Mouse (Mus musculus) megakaryocyte progenitor cell, adult 5-6 weeks (primary cell): ENCODE measurements around the gene Btf3. TPM values are rescaled to one million over a fixed set of nuclear protein-coding genes. Genes with fewer than 3 reads are reported as not detected.

Source experiments
- ATAC-seq: replicated peaks from 2 replicates; pipeline ENCODE4 v1.8.0; 2016; ENCODE audit warnings: mild to moderate bottlenecking, moderate TSS enrichment, inconsistent platforms; ENCODE audit not compliant: poor library complexity
- total RNA-seq, 2 experiments: library from RNA; stranded (forward) in 1 of 2; stranded (reverse) in 1 of 2; fragments of 157-497, 149-512 nt in 1 of 2; fragments of 200-1000 nt in 1 of 2; gene quantifications; 2 replicates each; pipeline versions ENCODE4 v1.2.3 to v1.2.4; 2015 to 2017

Btf3 gene
- total RNA-seq (2015) (1,345 and 1,405 TPM in 2 replicates), total RNA-seq (2017) (2,105 and 2,157 TPM in 2 replicates)

DNA sequence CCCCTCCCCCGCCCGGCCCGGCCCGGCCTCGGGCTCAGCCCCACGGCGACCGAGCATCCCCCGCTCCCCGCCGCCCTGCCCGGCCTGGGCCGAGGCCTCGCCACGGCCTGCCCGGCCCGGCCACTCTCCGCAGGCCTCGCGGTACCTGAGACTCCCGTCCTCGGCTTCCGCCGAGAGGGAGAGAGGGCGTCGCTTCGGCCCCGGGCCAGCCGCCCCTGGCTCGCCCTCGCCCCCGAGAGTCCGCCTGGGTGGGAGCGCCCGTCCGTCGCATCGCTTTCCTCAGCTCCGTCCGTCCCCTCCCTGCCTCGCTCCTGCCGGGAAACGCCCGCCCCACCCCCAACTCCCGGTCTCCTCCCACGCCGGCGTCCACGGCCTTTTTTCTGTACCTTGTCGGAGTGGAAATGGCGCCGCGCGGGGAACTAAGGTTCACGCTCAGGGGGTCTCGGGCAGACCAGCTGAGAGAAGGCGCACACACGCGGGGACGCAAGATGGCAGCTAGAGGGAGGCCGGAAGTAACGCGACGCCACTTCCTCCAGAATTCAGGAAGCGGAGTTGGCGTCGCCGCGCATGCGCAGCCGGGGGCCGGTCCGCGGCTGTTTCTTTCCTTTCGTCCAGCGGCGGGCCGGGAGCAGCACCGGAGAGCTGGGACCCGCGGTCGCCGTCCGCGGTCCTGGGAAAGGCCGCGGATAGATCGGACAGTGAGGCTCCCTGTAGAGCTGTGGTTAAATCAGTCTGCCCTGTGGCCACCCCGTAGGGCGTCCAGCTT lies at the start of gene Btf3:
Gene Btf3 (minus strand): TSS at position 527 of the 766 bp plus-strand sequence.
- ATAC-seq = peak; percentile 92

GRCm38 (mm10) chr13:98365766-98366421 lies 49.1 kb upstream of the Btf3 start:
- peak; percentile 20; the same call in 1 of the 2 replicates for ATAC-seq

GRCm38 (mm10) chr13:98365081-98365480 lies 48.3 kb upstream of the Btf3 start:
- ATAC-seq = no peak

GRCm38 (mm10) chr13:98363046-98363445 lies 46.2 kb upstream of the Btf3 start:
- ATAC-seq = no peak

DNA sequence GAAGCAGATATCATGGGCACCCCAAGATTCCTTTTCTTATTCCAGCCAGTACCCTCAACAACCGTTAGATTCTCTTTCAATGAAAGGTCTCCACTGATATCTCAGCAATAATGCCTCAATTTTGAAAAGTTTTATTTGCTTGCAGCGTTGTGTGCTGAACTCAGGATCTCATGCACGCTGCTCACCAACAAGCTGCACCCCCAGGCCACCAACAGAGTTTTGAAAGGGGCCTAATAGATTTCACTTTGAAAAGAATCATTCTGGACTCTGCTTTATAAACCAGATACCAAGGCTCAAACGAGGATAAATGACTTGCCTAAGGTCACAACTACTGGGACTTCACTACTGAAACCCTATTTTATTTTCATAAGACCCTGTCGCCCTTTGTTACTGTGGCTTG lies 44.4 kb upstream of the Btf3 start:
- no peak for ATAC-seq

DNA sequence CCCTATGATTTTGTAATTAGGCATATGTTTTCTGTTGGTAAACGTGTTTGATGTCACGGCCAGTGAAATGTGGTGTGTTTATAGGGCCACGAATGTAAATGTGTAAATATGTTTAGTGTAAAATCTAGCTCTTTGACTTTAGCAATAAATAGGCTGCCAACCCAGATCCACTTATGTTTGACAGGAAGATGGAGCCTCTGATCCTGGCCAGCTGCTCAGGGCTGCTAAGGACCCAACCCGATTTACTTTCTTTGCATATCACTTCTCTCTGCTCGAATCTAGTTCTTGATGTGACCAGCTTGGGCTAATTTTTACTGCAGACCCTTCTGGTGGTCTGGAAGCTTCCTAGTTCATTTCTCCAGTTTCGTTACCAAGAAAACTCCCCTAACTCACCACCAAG lies 43.6 kb upstream of the Btf3 start:
- no peak for ATAC-seq

GRCm38 (mm10) chr13:98359337-98359736 lies 42.5 kb upstream of the Btf3 start:
- no peak for ATAC-seq

DNA sequence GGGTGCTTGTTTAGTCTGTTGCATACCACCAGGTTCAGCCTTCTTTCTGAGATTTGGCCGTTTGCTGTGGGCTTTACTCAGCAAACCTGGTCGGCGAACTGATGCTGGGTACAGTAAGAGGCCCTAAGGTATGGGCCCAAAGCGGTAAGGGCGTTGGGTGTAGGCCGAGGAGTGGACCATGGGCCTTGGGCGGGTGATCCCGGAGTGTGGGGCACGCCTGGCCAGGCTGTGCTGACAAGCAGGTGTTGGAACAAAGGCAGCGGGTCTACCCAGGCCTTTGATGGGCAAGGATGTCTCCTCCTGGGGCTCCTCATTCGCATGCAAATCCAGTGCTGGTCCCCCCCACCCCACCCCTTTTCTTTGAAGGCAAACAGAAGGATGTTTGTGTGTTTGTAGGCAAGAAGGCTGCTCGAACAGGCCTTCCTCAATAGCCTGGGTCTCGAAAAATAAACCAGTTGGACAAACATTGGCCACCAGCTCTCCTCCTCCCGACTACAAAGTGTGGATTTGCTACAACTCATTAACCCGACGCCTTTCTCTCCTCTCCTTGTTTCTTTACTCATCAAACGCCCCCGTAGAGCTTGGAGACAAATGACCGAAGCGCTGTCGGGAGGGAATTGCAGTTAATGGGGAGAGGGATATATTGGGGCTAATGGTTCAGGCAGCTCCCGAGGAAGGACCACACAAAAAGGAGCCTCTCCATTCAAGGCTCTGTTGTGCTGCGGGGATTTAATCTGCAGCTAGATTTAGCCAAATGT lies 41.8 kb upstream of the Btf3 start:
- no peak for ATAC-seq

DNA sequence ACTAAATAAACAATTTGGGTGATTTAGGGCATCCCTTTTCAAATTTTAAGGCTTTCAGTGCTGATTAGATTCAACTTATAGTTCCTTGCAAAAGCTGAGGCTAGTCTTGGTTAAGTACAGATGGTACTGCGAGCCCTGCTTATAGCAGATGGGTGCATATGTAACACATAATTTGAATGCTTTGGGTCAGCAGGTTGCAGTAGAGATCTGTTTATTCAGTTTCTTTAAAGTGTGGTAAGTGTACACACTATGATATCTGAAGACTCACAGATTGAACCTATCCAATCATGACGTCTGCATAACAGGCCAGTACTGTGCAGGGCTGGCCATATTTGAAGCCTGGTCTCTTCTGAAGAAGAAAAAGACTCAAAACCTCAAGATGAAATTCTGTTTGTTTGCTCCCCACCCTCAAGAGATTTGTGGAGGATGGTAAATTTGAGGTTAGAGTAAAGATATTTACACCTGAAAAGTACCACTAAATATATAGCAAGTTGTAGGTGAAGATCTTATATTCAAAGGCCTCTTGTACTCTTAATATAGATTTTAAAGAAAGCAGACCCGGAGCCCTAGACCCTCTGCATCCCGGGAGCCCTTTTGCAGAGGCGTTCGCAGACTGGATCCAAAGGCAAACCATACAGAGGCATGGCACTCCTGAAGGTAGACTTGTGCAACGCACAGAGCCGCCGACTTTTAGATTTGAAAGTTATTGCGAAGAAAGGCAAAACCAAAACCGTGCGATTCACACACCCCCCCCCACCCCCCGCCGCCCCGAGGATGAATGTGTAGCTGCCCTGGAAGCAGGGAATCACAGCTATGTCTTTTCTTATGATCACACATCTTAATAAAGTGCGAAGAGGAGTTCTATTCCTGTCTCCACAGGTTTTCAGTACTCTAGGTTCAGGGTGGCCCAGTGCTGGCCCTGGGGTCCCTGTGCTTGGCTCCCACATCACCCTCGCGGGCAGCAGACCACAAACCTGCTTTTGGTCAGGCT lies 40.9 kb upstream of the Btf3 start:
- no peak for ATAC-seq

DNA sequence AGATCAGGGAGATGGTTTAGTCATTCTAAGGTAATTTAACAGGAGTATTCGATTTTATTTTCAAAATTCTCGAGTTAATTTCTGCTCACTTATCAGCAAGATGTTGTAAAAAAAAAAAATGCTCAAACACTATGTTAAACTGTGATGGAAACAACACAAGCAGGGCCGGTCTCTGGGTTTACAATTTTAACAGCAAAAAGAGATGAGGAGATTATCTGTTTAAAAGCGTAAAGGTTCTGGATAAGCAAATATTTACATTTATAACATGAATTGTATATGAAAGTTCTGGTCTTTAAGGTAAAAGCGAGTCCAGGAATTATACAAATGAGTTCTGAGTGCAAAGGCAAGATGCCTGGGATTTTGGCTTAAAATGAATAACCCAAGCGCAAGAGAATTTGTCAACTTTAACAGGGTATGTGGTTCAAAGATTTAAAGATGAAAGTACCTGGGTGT lies 40.2 kb upstream of the Btf3 start:
- no peak for ATAC-seq

GRCm38 (mm10) chr13:98356176-98356972 lies 39.6 kb upstream of the Btf3 start:
- ATAC-seq = no peak

DNA sequence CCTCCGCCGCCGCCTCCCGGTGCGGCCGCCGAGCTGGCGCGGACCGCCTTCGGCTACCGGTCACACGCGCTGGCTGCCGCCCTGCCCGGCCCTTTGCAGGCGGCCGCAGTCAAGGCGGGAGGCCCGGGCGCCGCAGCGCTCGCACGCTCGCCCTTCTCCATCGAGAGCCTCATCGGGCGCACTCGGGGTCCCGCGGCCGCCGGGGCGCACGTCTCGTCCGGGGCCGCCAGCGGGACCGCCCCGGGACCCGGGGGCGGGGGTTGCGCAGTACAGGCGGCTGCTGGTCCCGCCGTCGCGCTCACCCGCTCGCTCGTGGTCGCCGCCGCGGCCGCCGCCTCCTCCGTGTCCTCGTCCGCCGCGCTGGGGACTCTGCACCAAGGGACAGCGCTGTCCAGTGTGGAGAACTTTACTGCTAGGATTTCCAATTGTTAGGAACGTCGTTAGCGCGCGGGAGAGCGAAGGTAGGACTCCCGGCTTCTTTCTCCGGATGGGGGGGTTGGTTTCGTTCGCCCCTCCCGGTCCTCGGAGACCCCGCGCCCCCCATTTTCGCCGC lies 38.8 kb upstream of the Btf3 start:
- ATAC-seq = no peak

DNA sequence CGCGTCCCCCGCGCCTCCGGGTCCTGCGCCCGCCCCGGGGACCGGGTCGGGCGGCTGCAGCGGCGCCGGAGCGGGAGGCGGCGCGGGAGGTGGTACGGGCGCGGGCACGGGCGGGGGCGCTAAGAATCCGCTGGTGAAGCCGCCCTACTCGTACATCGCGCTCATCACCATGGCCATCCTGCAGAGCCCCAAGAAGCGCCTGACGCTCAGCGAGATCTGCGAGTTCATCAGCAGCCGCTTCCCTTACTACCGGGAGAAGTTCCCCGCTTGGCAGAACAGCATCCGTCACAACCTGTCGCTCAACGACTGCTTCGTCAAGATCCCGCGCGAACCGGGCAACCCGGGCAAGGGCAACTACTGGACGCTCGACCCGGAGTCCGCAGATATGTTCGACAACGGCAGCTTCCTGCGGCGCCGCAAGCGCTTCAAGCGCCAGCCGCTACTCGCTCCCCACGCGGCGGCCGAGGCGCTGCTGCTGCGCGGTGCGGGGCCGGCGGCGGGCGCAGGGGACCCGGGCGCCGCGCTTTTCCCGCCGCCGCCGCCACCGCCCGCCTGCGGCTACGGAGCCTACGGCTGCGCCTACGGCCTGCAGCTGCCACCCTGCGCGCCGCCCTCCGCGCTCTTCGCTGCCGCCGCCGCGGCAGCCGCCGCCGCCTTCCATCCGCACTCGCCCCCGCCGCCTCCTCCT lies 38.2 kb upstream of the Btf3 start:
- no peak for ATAC-seq

GRCm38 (mm10) chr13:98354090-98354801 lies 37.4 kb upstream of the Btf3 start, which contains the start of gene Foxd1:
Gene Foxd1, plus strand, starts transcription at chr13:98354242.
- peak; percentile 77 for ATAC-seq

DNA sequence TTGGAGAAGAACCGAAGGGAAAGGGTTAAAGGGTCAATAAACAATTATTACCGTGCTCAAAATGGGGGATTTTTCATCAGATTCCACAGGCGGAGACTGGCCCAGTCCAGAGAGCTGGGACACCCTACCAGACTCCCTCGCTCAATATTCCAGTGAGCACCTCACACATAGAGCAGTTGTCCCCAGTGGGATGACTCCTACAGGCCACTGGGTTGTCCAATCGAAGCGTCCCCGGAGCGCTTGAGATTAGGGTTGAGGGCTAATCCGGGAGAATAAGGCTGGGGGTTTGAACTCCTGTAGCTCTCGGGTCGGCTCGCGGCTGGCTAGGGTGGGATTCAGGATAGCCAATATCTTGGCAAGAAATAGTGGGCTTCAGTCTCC lies 36.9 kb upstream of the Btf3 start:
- no peak for ATAC-seq

DNA sequence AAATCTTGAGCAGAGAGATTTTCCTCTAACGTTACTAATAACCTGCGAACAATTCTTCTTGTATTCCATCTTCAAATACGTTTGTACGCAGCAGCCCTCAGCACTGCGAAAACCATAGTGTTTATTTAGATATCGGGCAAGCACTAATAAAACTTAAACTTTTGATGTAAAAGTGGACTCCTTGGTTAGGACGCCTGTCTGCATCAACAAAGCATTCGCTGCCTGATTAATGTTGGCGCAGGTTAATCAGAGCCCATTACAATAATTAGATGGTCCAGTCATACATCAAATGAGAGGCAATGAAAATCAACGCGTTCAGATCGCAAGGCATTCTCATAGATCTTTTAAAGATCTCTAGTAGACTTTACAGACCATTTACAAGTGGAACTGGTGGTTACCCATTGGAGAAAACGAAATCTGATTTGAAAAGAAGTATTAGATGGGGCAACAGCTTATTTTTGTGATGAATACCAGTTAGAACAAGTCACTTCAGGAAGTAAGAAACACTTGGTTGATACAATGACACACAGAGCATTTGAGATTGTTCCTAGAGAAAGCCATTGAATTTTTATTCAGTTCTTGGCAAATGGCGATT lies 35.7 kb upstream of the Btf3 start:
- ATAC-seq = no peak

GRCm38 (mm10) chr13:98351527-98351926 lies 34.7 kb upstream of the Btf3 start:
- ATAC-seq = peak; percentile 71

DNA sequence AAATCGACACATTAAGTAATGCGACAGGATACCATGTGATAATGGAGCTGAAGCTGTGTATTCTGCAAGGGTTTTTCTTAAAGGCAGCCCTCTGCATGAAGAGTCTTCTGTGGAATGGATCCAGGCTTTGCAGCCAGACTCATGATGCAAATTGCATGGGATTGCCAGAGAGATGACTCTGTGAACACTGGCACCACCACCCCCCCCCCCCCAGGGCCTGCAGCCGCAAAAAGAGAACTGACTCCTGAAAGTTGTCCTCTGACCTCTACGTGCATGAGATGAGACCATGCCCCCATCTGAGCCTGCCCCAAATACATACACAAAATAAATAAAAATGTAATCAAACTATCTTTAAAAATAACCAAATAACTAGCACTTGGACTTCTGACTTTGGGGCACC lies 32.7 kb upstream of the Btf3 start:
- no peak for ATAC-seq
